Mouse (Mus musculus) midbrain, embryonic 11.5 days (tissue): ENCODE measurements around the gene Ropn1l. TPM values are rescaled to one million over a fixed set of nuclear protein-coding genes. Genes with fewer than 3 reads are reported as not detected.

Experiments
- ATAC-seq: fragments of 200-750 bp; cut with Nextera tagmentation; 2 replicates; pipeline ENCODE4 v1.8.0; 2017; ENCODE audit warnings: moderate TSS enrichment, moderate library complexity; ENCODE audit not compliant: low FRiP score
- DNase-seq: peaks from one replicate; pipeline ENCODE4 v3.0.0; 2015; ENCODE audit warnings: low spot score; ENCODE audit errors: missing footprints
- H3K27ac ChIP-seq: fragments of 300-500 bp; sonication (generic); 2 replicates; pipeline ENCODE4 v1.5.1; 2014; ENCODE audit warnings: low read depth, low read length
- H3K27me3 ChIP-seq: fragments of 300-500 bp; sonication (generic); 2 replicates; pipeline ENCODE4 v1.6.1; 2014; ENCODE audit warnings: mild to moderate bottlenecking, low read length, moderate library complexity, mixed read lengths; ENCODE audit not compliant: control insufficient read depth, insufficient read depth
- H3K36me3 ChIP-seq: fragments of 300-500 bp; sonication (generic); 2 replicates; pipeline ENCODE4 v1.6.1; 2014; ENCODE audit warnings: mild to moderate bottlenecking, low read length, moderate library complexity, mixed read lengths; ENCODE audit not compliant: control insufficient read depth, insufficient read depth
- H3K4me1 ChIP-seq: fragments of 300-500 bp; sonication (generic); 2 replicates; pipeline ENCODE4 v1.6.1; 2014; ENCODE audit warnings: low read length; ENCODE audit not compliant: control insufficient read depth, insufficient read depth
- H3K4me2 ChIP-seq: fragments of 300-500 bp; sonication (generic); 2 replicates; pipeline ENCODE4 v1.6.1; 2014; ENCODE audit warnings: mild to moderate bottlenecking, moderate library complexity
- H3K4me3 ChIP-seq: fragments of 300-500 bp; sonication (generic); 2 replicates; pipeline ENCODE4 v1.5.1; 2014; ENCODE audit warnings: low read depth, low read length
- H3K9ac ChIP-seq: fragments of 300-500 bp; sonication (generic); 2 replicates; pipeline ENCODE4 v1.6.1; 2014; ENCODE audit warnings: low read length
- H3K9me3 ChIP-seq: fragments of 300-500 bp; sonication (generic); 2 replicates; pipeline ENCODE4 v1.6.1; 2016; ENCODE audit warnings: low read length; ENCODE audit not compliant: control insufficient read depth
- WGBS: fragments of 180-500 bp; shearing (Covaris S2); extraction: QIAGEN DNeasy Blood & Tissue Kit; methylation state at CpG from one replicate; pipeline ENCODE4 v1.1.7; 2014; 5-methylcytosine and 5-hydroxymethylcytosine counted together
- polyA plus RNA-seq: library from polyadenylated mRNA; unstranded; fragments of >200 nt; fragmentation: Nextera tagmentation; extraction: Ambion mirVana; gene quantifications from 2 replicates; pipeline ENCODE4 v1.2.1, GENCODE M21; 2014

Gene Ropn1l
- polyA plus RNA-seq, 1 experiment from 2014 or later: 4.0 TPM

- no peaks in the 10 kb centered on the region for H3K36me3 ChIP-seq
These were observed 18.0 kb upstream of the Ropn1l start for GRCm38 (mm10) chr15:31471529-31471928.

DNA sequence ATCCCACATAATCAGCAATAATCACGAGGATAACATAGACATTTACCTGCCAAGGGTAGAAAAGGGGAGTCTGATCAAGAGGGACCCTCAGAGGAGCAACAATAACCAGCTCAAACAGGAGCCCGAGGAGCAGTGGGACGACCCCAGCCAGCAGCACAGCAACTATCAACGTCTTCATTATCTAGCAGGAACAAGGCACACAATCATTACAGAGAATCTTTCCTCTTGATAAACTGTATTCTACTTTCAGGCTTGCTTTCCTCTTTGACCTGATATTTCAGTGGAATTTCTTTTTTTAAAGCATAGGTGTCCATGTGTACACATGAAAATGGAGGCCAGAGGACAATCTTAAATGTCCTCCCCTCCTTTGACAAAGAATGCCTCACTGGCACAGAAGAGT lies 16.0 kb upstream of the Ropn1l start:
- 81% methylated on average over 4 of the region's 4 CpGs for WGBS
- Histone ChIP-seq H3K9ac (no peak overlapping the region), H3K27ac (no peak overlapping the region), H3K36me3 (peaks cover 5% of the 10 kb centered on the region; the same call in 1 of the 2 replicates), H3K27me3 (no peaks in the 10 kb centered on the region), H3K4me2 (no peak overlapping the region), H3K9me3 (no peaks in the 10 kb centered on the region), H3K4me1 (no peaks in the 10 kb centered on the region), H3K4me3 (no peak overlapping the region)
- no peak for ATAC-seq
- no peak for DNase-seq

More at GRCm38 (mm10) chr15:31471529-31471928, 18.0 kb upstream of the Ropn1l start:
- Histone ChIP-seq H3K9ac (no peak overlapping the region), H3K4me1 (no peaks in the 10 kb centered on the region), H3K27me3 (no peaks in the 10 kb centered on the region), H3K4me3 (no peak overlapping the region), H3K4me2 (no peak overlapping the region), H3K27ac (no peak overlapping the region), H3K9me3 (no peaks in the 10 kb centered on the region)
- ATAC-seq (no peak), DNase-seq (no peak)
- 97% methylated on average over 4 of the region's 4 CpGs for WGBS

- no peak overlapping the region for H3K4me2 ChIP-seq
- H3K4me1 ChIP-seq: no peaks in the 10 kb centered on the region
- no peak overlapping the region for H3K9ac ChIP-seq
- H3K9me3 ChIP-seq: no peaks in the 10 kb centered on the region
- no peak for DNase-seq
- H3K4me3 ChIP-seq: no peak overlapping the region
- WGBS: 93% methylated on average over 5 of the region's 5 CpGs
- H3K36me3 ChIP-seq: peaks cover 5% of the 10 kb centered on the region; the same call in 1 of the 2 replicates
- H3K27ac ChIP-seq: no peak overlapping the region
- no peaks in the 10 kb centered on the region for H3K27me3 ChIP-seq
- no peak for ATAC-seq
These were observed 15.3 kb upstream of the Ropn1l start for GRCm38 (mm10) chr15:31468806-31469205.

DNA sequence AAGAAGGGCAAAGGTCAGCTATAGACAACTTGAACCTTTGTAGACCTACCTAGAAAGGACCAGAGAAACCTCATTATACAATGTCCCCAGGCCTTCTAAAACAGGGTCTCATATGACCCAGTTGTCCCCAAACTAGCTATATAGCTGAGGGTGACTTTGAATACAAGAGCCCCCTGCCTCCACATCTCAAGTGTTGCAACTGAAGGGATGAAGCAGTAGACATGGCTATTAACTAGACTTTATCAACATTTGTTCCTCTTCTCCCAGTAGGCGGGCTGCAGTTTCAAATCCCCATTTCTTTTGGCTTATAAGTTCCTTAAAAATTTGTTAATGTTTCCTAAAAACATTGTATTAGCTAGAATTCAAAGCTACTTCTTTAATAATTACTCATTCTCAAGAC lies 13.2 kb upstream of the Ropn1l start:
- H3K36me3 ChIP-seq: peaks cover 6% of the 10 kb centered on the region; the same call in 1 of the 2 replicates
- H3K27ac ChIP-seq: no peak overlapping the region
- DNase-seq (no peak), ATAC-seq (no peak)
- WGBS: 92% methylated on average over 1 of the region's 1 CpGs
- no peak overlapping the region for H3K4me3 ChIP-seq
- no peak overlapping the region for H3K4me2 ChIP-seq
- H3K4me1 ChIP-seq: no peaks in the 10 kb centered on the region
- no peaks in the 10 kb centered on the region for H3K27me3 ChIP-seq
- H3K9ac ChIP-seq: no peak overlapping the region
- H3K9me3 ChIP-seq: no peaks in the 10 kb centered on the region

GRCm38 (mm10) chr15:31466295-31466694 lies 12.8 kb upstream of the Ropn1l start:
- H3K36me3 ChIP-seq: peaks cover 11% of the 10 kb centered on the region; the same call in 1 of the 2 replicates
- no peak overlapping the region for H3K4me3 ChIP-seq
- H3K9me3 ChIP-seq: no peaks in the 10 kb centered on the region
- H3K4me1 ChIP-seq: no peaks in the 10 kb centered on the region
- no peak overlapping the region for H3K4me2 ChIP-seq
- ATAC-seq: no peak
- H3K9ac ChIP-seq: no peak overlapping the region
- WGBS: 85% methylated on average over 5 of the region's 5 CpGs
- no peaks in the 10 kb centered on the region for H3K27me3 ChIP-seq
- no peak overlapping the region for H3K27ac ChIP-seq
- DNase-seq: no peak

DNA sequence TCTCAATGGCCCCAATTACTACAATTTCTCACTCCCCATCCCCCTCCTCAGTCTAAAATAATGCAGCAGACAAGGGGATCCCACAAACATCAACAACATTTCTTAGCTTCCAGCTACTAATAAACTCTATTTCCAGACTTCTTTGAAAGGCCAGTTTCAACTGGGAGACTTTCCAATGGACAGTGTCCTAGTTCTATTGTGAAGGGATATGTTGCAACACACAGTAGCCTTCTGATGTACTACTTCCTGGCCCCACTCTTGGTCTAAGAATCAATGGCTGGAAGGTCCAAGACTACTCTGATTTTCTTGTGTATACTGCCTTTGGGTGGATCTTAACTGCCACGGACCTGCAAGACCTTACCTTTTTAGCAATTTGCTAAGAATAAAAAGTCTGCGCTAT lies 12.3 kb upstream of the Ropn1l start:
- Histone ChIP-seq H3K4me1 (no peaks in the 10 kb centered on the region), H3K27ac (no peak overlapping the region), H3K27me3 (no peaks in the 10 kb centered on the region), H3K9ac (no peak overlapping the region), H3K9me3 (no peaks in the 10 kb centered on the region), H3K4me3 (no peak overlapping the region), H3K36me3 (peaks cover 12% of the 10 kb centered on the region; the same call in 1 of the 2 replicates), H3K4me2 (no peak overlapping the region)
- DNase-seq (no peak), ATAC-seq (no peak)
- WGBS: 95% methylated on average over 2 of the region's 2 CpGs

GRCm38 (mm10) chr15:31460571-31460970 lies 7.0 kb upstream of the Ropn1l start:
- Histone ChIP-seq H3K27me3 (no peaks in the 10 kb centered on the region), H3K36me3 (peaks cover 19% of the 10 kb centered on the region), H3K9ac (no peak overlapping the region), H3K9me3 (no peaks in the 10 kb centered on the region), H3K27ac (no peak overlapping the region), H3K4me2 (no peak overlapping the region), H3K4me1 (no peaks in the 10 kb centered on the region), H3K4me3 (no peak overlapping the region)
- no peak for ATAC-seq
- 92% methylated on average over 2 of the region's 2 CpGs for WGBS
- DNase-seq: no peak

DNA sequence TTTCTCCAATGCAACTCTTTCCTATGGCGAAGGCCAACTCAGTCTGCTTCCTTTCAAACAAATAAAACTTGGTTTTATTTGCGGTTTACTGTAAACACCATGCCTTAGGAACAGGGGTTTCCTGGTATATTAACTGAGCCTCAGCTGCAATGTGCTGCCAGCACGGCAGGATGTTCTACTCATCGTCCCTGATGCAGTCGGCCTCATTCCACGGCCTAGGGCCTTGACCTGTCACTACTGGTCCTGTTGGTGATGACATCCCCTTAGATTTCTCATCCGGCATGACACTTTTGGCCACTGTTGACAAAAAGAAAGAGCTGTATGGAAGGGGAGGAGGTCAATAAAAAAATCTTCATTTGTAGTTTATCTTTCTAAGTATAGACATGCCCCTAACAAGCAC lies 4.5 kb upstream of the Ropn1l start:
- H3K4me1 ChIP-seq: 0 out of 2 replicates have a peak, but pooled peaks cover under 1% of the 10 kb centered on the region

DNA sequence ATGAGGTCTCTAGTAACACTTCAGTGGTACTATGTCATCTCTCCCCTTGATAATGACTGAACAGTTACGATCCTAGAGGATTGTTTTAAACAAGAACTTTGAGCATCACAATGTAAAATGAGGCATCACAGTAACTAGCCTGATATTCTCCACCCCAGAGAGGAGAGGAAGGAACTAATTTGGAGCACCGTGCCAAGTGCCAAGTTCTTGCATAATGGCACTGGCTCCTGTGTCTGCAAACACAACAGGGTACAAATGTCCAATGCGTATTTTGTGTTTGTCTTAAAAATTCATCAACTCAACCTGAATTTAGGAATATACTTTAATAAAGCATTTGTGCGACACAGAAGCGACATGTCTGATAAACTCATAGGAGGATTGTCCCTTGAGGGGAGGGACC lies 2.8 kb upstream of the Ropn1l start:
- ATAC-seq (no peak), DNase-seq (no peak)
- Histone ChIP-seq H3K4me2 (no peak overlapping the region), H3K4me3 (no peak overlapping the region), H3K9ac (no peak overlapping the region), H3K4me1 (peaks cover 3% of the 10 kb centered on the region; the same call in 1 of the 2 replicates), H3K27me3 (no peaks in the 10 kb centered on the region), H3K9me3 (no peaks in the 10 kb centered on the region), H3K27ac (no peak overlapping the region), H3K36me3 (peaks cover 9% of the 10 kb centered on the region)
- WGBS: 94% methylated on average over 5 of the region's 5 CpGs

More for the DNA sequence above, 4.5 kb upstream of the Ropn1l start:
- Histone ChIP-seq H3K27me3 (no peaks in the 10 kb centered on the region), H3K9ac (no peak overlapping the region), H3K4me2 (no peak overlapping the region), H3K27ac (no peak overlapping the region), H3K36me3 (peaks cover 14% of the 10 kb centered on the region), H3K4me3 (no peak overlapping the region), H3K9me3 (no peaks in the 10 kb centered on the region)
- ATAC-seq: no peak
- 92% methylated on average over 7 of the region's 7 CpGs for WGBS
- no peak for DNase-seq
